Mouse (Mus musculus) hindbrain, embryonic 10.5 days (tissue): ENCODE results near the gene Myoz2. TPM values are rescaled to one million over a fixed set of nuclear protein-coding genes. Genes with fewer than 3 reads are reported as not detected.

Source experiments
- DNase-seq: peaks from one replicate; pipeline ENCODE4 v3.0.0-alpha.2; 2017; ENCODE audit warnings: low spot score
- H3K27ac ChIP-seq: fragments of 300-500 bp; sonication (generic); 2 replicates; pipeline ENCODE4 v1.5.1; 2016; ENCODE audit warnings: mild to moderate bottlenecking, moderate library complexity
- H3K27me3 ChIP-seq: fragments of 300-500 bp; sonication (generic); 2 replicates; pipeline ENCODE4 v1.6.1; 2016; ENCODE audit warnings: mild to moderate bottlenecking; ENCODE audit not compliant: poor library complexity, insufficient read depth, severe bottlenecking
- H3K36me3 ChIP-seq: fragments of 300-500 bp; sonication (generic); 2 replicates; pipeline ENCODE4 v1.6.1; 2016; ENCODE audit warnings: mild to moderate bottlenecking, moderate library complexity
- H3K4me1 ChIP-seq: fragments of 300-500 bp; sonication (generic); replicated peaks from 2 replicates; pipeline ENCODE4 v1.6.1; 2016; ENCODE audit warnings: mild to moderate bottlenecking
- H3K4me3 ChIP-seq: fragments of 300-500 bp; sonication (generic); 2 replicates; pipeline ENCODE4 v1.5.1; 2016; ENCODE audit warnings: mild to moderate bottlenecking, moderate library complexity
- H3K9me3 ChIP-seq: fragments of 300-500 bp; sonication (generic); 2 replicates; pipeline ENCODE4 v1.6.1; 2016; ENCODE audit warnings: mild to moderate bottlenecking, moderate library complexity
- WGBS: fragments of 180-500 bp; shearing (Covaris S2); methylation state at CpG from one replicate; pipeline ENCODE4 v1.1.7; 2016; 5-methylcytosine and 5-hydroxymethylcytosine counted together
- polyA plus RNA-seq: library from polyadenylated mRNA; unstranded; fragments of >200 nt; fragmentation: Nextera tagmentation; extraction: Ambion mirVana; gene quantifications from 2 replicates; pipeline ENCODE4 v1.2.1, GENCODE M21; 2016

The Myoz2 gene
- polyA plus RNA-seq, 1 experiment from 2014 or later, result not detected

DNA sequence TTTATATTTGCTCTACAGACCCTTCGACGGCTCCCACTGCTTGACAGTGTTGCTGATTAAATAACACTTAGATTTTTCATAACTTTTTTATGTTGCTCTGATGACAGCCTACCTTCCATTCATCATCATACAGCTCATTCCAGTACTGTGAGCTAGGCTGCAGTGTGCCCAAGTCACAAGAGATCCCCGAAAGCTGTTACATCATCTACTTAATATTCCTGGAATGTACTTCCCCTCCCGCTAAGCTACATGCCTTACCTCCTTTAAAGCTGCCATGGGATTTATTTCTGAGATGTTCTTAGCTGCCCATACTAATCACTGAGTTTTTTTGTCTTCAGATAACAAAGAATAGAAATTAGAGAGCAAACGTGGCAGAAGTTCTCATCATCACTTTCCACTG lies 19.4 kb upstream of the Myoz2 start:
- DNase-seq, result no peak
- H3K4me1 ChIP-seq, result no peaks in the 10 kb centered on the region
- H3K27ac ChIP-seq, result no peak overlapping the region
- H3K36me3 ChIP-seq, result no peaks in the 10 kb centered on the region
- no peak overlapping the region for H3K4me3 ChIP-seq
- H3K9me3 ChIP-seq, result peaks cover 4% of the 10 kb centered on the region; the same call in 1 of the 2 replicates
- WGBS, result 81% methylated on average over 5 of the region's 5 CpGs
- H3K27me3 ChIP-seq, result no peaks in the 10 kb centered on the region

DNA sequence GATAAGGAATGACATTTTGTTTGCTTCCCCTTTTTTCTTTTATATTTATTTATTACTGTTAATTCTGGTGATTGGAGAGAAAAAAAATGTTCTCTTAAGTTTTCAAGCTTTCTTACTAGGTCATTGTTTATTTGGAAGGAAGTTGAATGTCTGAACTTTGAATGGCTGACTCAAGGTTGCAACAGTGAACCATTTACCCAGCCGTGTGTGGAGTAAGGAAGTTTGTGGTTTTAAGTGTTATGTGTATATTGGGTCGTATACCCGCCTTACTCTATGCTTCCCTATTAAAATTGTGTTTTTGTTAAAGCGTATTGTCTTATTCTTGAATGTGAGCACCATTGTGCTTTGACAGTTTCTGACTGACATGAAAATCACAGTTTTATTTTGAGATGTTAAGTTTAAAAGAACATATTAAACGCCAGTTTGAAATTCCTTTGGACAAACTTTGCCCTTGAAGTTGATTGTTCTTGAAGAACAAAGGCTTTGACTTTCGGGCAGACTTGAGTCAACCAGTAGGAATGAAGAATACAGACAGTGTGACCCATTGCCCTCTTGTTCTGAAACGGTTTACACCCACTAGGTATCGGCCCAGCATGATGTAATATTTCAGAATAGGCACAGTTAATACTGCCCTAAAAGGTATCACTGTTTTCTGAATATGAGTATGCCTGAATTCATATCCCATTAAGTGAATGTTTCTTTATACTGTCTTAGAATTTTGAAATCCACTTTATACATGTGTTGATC lies 18.6 kb upstream of the Myoz2 start:
- DNase-seq, result no peak
- no peaks in the 10 kb centered on the region for H3K4me1 ChIP-seq
- WGBS, result 74% methylated on average over 8 of the region's 8 CpGs
- no peak overlapping the region for H3K4me3 ChIP-seq
- peaks cover 5% of the 10 kb centered on the region; the same call in 1 of the 2 replicates for H3K9me3 ChIP-seq
- H3K36me3 ChIP-seq, result no peaks in the 10 kb centered on the region
- H3K27ac ChIP-seq, result no peak overlapping the region
- no peaks in the 10 kb centered on the region for H3K27me3 ChIP-seq

DNA sequence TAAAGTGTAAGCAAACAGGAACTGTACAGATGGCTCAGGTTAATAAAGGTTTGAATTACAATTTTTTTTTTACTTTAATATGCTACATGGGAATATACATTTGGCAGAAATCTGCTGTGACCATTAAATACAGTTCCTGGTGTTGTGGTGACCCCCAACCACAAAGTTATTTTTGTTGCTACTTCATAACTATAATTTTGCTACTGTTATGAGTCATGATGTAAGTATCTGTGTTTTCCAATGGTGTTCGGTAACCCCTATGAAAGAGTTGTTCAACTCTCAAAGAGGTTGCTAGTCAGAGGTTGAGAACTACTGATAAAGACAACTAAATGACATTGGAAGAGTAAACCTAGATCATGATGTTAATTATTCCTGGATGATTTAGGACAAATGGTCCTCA lies 7.5 kb upstream of the Myoz2 start:
- Histone ChIP-seq H3K4me1 (no peaks in the 10 kb centered on the region), H3K27ac (no peak overlapping the region), H3K4me3 (no peak overlapping the region), H3K27me3 (no peaks in the 10 kb centered on the region), H3K36me3 (no peaks in the 10 kb centered on the region), H3K9me3 (no peaks in the 10 kb centered on the region)
- 98% methylated on average over 1 of the region's 1 CpGs for WGBS
- DNase-seq, result no peak

DNA sequence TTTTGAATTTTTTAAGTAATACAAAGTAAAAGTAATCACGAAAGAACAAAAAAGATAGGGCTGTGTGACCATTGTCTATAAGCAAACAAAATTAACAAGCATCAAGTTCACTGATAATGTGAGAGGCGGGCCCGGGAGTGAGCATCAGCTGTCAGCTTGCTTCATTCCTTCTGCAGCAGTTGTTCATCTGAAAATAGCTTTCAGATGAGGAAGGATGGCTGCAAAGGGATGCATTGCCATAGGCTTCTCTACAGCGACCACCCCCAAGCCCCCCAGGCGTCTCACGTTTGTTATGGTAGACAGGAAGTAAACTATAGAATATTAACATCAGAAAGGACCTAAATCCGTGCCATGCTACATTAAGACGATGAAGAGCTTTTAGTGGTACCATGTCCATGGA lies 1.0 kb downstream of the Myoz2 start:
- DNase-seq, result no peak
- 81% methylated on average over 8 of the region's 8 CpGs for WGBS
- Histone ChIP-seq H3K9me3 (no peaks in the 10 kb centered on the region), H3K4me1 (no peaks in the 10 kb centered on the region), H3K4me3 (no peak overlapping the region), H3K36me3 (no peaks in the 10 kb centered on the region), H3K27me3 (no peaks in the 10 kb centered on the region), H3K27ac (no peak overlapping the region)

DNA sequence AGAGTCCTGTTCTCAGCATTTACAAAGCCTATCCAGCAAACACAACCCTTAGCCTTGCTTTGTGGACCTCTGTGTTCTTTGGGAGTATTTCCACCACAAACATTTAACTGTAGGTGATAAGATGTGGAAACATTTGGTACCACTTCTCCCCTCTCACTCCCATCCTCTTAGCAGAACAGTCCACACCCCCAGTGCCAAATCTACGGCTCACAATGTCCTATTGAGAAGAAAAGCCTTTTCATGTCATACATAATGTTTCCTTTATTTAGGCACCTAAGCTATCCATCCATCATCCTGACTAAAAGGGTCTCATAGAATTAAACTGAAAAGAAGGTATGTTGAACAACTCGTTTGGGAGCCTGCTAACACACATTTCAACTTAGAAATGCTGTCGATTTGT lies 9.2 kb downstream of the Myoz2 start:
- DNase-seq, result no peak
- peaks cover 18% of the 10 kb centered on the region; the same call in 1 of the 2 replicates for H3K4me1 ChIP-seq

DNA sequence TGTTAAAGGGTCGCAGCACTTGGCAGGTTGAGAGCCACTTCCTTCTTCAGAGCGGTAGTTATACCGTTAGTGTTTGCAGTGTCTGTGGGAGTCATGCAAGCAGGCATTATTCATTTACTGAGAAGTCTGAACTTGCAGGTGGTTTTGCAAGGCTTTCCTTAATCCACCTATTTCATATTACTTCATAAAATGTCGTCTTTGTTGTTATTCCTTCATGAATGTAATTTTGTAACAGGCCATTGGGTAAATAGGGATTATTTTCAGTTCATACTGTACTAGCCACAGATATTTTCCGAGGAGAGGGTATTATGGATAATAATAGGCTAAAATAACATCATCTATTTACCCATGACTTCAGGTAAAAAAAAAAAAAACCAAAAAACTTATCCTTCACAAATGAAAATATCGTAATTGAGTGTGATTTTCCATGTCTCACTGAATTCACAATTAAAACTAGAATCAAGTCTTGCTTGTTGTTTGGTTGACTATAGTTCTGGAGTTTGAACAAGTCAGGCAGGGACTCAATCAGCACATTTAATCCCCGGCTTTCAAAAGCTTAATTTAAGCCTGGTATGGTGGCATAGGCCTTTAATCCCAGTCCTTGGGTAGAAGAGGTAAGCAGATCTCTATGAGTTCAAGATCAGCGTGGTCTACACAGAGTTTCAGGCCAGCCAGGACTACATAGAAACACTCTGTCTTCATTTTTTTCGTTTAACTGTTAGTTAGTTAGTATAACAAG lies 10.2 kb downstream of the Myoz2 start:
- Histone ChIP-seq H3K9me3 (no peaks in the 10 kb centered on the region), H3K27me3 (no peaks in the 10 kb centered on the region), H3K4me3 (no peak overlapping the region), H3K27ac (no peak overlapping the region), H3K4me1 (peaks cover 18% of the 10 kb centered on the region; the same call in 1 of the 2 replicates), H3K36me3 (no peaks in the 10 kb centered on the region)
- WGBS, result 88% methylated on average over 9 of the region's 9 CpGs
- DNase-seq, result no peak

More for the DNA sequence above, 9.2 kb downstream of the Myoz2 start:
- Histone ChIP-seq H3K27ac (no peak overlapping the region), H3K36me3 (no peaks in the 10 kb centered on the region), H3K27me3 (no peaks in the 10 kb centered on the region), H3K9me3 (no peaks in the 10 kb centered on the region), H3K4me3 (no peak overlapping the region)
- WGBS, result 57% methylated on average over 3 of the region's 3 CpGs

DNA sequence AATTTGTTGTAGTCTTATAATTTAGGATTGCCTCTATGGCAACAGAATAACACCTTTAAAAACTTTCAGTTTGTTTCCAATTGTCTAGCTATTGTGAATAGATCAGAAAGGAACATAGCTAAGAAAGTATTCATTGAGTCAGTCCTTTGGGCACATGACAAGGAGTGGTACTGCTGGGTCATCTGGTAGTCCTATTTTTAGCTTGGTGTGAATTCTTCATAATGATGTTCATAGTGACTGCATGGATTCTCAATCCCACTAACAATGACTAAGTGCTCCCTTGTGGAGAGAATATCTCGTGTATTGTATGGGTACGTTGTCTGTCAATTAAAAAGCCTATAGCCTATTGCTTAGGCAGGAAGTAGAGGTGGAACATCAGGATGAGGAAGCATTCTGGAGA lies 16.0 kb downstream of the Myoz2 start:
- no peaks in the 10 kb centered on the region for H3K9me3 ChIP-seq
- no peaks in the 10 kb centered on the region for H3K27me3 ChIP-seq
- H3K36me3 ChIP-seq, result no peaks in the 10 kb centered on the region
- no peak overlapping the region for H3K4me3 ChIP-seq
- 88% methylated on average over 2 of the region's 2 CpGs for WGBS
- DNase-seq, result no peak
- no peaks in the 10 kb centered on the region for H3K4me1 ChIP-seq
- H3K27ac ChIP-seq, result no peak overlapping the region

DNA sequence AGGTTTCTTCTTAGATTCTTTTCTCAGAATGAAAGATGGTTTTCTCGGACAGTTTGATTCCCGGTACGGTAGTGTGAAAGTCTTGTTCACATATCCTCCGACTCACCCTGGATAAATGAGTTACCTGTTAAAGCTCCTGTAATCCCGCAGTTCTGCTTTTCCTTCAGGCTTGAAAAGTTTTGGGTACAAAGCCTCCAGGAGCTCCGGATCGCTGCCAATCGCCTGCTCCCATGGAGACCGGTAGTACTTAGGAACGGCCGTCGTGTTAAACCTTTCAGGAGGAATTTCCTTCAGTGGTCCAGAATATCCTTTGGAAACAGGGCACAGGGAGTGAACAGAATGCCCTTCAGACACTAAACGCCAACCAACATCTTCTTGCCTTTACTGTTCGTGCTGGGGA lies 21.3 kb downstream of the Myoz2 start:
- Histone ChIP-seq H3K9me3 (no peaks in the 10 kb centered on the region), H3K36me3 (no peaks in the 10 kb centered on the region)

DNA sequence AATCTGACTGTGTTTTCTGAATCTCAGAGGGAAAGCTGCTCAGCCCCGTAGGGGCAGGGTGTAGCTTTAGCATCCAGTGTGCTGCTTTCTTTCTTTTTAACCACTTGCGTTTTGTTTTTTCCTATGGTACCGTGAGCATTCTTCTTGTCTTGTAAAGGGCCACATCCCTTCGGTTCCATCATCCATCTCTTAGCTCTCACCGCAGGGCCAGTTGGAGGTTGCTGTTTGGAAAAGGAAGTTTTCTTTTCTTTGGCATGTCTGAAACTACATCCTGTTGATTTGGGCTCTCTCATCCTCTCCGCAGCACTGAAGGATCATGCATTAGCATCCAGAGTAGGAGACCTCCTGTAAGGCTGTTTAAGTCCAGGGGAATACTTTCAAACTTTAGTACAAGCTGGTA lies 25.4 kb downstream of the Myoz2 start:
- no peaks in the 10 kb centered on the region for H3K4me1 ChIP-seq
- 50% methylated on average over 6 of the region's 6 CpGs for WGBS
- H3K27ac ChIP-seq, result no peak overlapping the region
- no peak overlapping the region for H3K4me3 ChIP-seq
- H3K36me3 ChIP-seq, result no peaks in the 10 kb centered on the region
- H3K27me3 ChIP-seq, result no peaks in the 10 kb centered on the region
- peak; percentile 16 for DNase-seq
- no peaks in the 10 kb centered on the region for H3K9me3 ChIP-seq

More for the DNA sequence above, 21.3 kb downstream of the Myoz2 start:
- H3K27me3 ChIP-seq, result no peaks in the 10 kb centered on the region
- no peak overlapping the region for H3K27ac ChIP-seq
- H3K4me1 ChIP-seq, result no peaks in the 10 kb centered on the region
- 92% methylated on average over 14 of the region's 14 CpGs for WGBS
- H3K4me3 ChIP-seq, result no peak overlapping the region
- DNase-seq, result no peak

DNA sequence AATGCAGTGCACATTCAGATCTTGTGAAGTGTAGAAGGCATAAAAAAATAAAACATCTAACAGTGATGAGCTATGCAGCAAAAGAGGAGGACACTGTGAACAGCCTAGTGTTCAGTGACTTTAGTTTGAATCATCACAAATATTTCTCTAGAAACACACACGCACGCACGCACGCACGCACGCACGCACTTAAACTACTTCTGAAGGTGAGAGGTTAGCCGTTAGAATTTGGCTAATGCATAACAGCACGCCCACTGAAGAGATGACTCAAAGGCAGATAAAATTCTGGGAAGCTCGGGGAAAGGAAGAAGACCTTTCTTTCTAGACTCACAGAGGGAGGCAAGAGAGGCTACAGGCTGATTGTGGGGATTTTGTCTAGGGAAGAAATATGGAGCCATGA lies 27.4 kb downstream of the Myoz2 start:
- Histone ChIP-seq H3K27me3 (no peaks in the 10 kb centered on the region), H3K4me1 (no peaks in the 10 kb centered on the region), H3K9me3 (no peaks in the 10 kb centered on the region), H3K36me3 (no peaks in the 10 kb centered on the region), H3K4me3 (no peak overlapping the region), H3K27ac (no peak overlapping the region)
- no peak for DNase-seq
- WGBS, result 86% methylated on average over 10 of the region's 10 CpGs

DNA sequence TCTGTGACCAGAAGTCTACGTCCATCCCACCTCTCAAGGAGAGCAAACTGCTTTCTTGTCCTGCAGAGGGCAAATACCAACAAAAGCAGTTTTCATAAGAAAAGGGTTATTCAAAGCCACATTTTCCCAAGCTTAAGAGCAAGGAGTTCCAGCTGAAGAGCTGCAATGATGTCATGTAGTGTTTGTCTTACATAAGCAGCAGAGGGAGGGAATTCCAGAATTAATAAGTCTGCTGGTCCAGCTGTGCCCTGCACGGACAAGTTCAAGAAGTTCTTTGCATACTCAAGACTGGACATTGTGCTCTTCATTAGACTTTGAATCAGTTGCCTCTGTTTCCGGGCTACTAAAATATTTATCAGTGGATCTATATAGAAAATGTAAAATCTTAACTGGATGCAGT lies 33.8 kb downstream of the Myoz2 start:
- no peaks in the 10 kb centered on the region for H3K36me3 ChIP-seq
- DNase-seq, result no peak
- H3K27me3 ChIP-seq, result no peaks in the 10 kb centered on the region
- H3K4me3 ChIP-seq, result no peak overlapping the region
- H3K4me1 ChIP-seq, result no peaks in the 10 kb centered on the region
- WGBS, result 71% methylated on average over 3 of the region's 3 CpGs
- H3K9me3 ChIP-seq, result no peaks in the 10 kb centered on the region
- H3K27ac ChIP-seq, result no peak overlapping the region

DNA sequence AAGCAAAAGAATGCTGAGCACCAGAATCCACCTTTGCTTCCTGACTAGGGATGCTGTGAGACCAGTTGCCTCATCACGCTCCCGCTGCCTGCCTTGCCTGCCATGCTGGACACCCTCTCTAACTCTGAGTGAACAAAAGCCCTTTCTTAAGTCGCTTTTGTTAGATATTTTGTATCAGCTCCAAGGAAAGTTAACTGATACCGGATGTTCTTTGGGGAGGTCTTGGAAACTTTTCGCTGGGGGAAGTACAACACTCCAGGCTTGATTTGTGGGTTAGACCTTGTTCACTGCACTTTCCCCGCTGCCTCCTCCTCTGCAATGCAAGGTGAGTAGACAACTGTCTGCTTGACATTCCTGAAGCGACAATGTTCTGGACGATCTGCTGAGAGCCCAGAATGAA lies 36.3 kb downstream of the Myoz2 start:
- Histone ChIP-seq H3K4me3 (no peak overlapping the region), H3K4me1 (no peaks in the 10 kb centered on the region), H3K9me3 (peaks cover 3% of the 10 kb centered on the region; the same call in 1 of the 2 replicates), H3K27me3 (no peaks in the 10 kb centered on the region), H3K27ac (no peak overlapping the region), H3K36me3 (no peaks in the 10 kb centered on the region)
- no peak for DNase-seq
- WGBS, result 76% methylated on average over 8 of the region's 8 CpGs

DNA sequence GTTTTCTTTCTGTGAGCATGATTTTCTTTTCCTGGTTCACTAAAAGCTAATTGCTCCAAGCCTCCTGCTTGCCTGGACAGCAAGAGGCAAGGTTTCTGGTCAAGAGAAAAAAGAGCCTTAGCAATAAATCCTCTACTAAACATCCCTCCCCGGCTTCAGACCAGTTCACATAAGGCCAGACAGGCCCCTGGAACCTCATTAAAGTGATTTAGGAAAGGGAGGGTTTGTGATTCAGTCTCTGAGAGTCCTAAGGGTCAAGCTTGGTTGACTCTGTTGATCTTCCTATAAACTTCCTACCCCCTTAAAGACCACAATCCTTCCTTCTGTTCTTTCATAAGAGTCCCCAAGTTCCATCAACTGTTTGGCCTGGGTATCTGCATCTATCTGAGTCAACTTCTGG lies 37.8 kb downstream of the Myoz2 start:
- Histone ChIP-seq H3K9me3 (peaks cover 3% of the 10 kb centered on the region; the same call in 1 of the 2 replicates), H3K36me3 (no peaks in the 10 kb centered on the region)

More for the DNA sequence above, 37.8 kb downstream of the Myoz2 start:
- WGBS, result 85% methylated on average over 1 of the region's 1 CpGs
- no peak overlapping the region for H3K27ac ChIP-seq
- no peak overlapping the region for H3K4me3 ChIP-seq
- no peaks in the 10 kb centered on the region for H3K27me3 ChIP-seq
- DNase-seq, result no peak
- H3K4me1 ChIP-seq, result no peaks in the 10 kb centered on the region
